Mouse (Mus musculus): ENCODE measurements around the gene Morc2b.
A peak's percentile ranks its signal among the peaks of the same experiment; 100 is the strongest.
"Not testable (repeated sequence)": the region's sequence is repeated elsewhere in the genome, so short reads cannot be mapped to it uniquely, and the experiment has no call there.

Gene Morc2b

GRCm38 (mm10) chr17:33139261-33139820 is at the start of gene Morc2b:
TSS of gene Morc2b (minus strand) at chr17:33139683.
- no peak for DNase-seq (ENCODE audit: low read depth, low spot score)

DNA sequence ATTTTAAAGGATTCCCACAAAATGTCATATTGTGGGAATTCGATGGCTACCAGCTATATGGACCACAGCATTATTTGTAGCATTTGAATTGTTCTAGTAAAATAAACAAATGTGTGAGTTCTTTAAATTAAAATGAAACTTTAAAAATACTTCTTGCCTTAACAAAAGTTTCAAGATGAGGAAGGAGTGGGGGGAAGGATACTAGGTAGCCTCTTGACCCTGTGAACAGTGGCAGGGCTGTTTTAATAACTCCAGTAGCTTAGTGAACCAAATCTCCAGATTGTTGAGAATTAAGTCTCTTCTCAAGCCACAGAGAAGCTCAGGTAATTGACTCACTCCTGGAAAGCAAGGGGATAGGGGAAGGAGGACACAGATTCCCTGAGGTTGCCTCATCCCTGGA is 28.7 kb upstream of the Morc2b start, which contains the start of gene Olfr55:
TSS of gene Olfr55 (plus strand) at position 301 of the 400 bp plus-strand sequence.
- DNase-seq (ENCODE audit: low read depth, low spot score), result not testable (repeated sequence)

DNA sequence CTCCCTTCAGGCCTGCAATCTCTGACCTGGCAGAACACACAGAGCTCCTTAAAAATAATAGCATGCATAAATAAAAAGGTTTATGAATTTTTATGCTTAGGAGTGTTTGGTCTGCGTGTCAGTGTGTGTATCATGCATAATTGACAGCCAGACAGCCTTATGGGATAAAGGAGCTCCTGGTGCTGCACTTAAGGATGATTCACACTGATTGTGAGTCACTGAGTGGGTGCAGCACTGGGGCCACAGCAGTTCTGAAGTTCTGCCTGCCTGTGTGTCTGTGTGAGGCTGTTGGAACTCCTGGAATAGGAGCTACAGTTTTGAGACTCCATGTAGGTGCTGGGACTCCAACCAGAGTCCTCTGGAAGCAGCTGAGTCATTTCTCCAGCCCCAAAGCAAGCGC is 13.2 kb downstream of the Morc2b start:
- DNase-seq (ENCODE audit: low read depth, low spot score), result no peak

DNA sequence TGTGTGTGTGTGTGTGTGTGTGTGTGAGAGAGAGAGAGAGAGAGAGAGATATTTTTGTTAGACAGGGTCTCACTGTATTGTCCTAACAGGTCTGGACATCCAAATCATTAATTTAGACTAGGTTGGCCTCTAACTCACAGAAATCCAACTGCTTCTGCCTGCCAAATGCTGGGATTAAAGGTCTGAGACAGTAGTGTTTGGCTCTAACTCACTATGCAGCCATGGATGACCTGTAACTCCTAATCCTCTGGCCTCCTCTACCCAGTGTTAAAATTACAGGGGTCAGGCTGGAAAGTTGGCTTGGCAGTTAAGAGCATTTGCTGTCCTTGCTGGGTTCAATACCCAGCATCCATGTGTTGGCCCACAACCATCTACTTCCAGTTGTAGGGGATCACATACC is 14.9 kb downstream of the Morc2b start:
- DNase-seq (ENCODE audit: low read depth, low spot score), result no peak

DNA sequence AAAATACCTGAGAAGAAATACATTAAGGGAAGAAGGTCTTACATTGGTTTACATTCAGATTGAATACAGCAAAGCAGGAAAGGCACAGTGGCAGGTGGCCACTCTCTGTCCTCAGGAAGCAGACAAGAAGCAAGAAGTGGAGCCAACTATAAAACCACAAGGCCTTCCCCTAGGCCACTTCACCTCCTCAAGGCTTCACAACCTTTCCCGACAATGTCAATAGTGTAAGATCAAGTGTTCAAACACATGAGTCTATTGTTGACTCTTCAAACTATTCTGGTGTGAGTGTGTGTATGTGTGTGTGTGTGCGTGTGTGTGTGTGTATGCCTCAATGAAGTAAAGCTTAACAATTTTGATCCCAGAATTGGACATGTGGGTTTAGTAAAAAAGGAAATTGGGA is 42.1 kb downstream of the Morc2b start:
- DNase-seq (ENCODE audit: low read depth, low spot score), result no peak

- peak; percentile 54 for DNase-seq (ENCODE audit: low read depth, low spot score)
These were observed 46.9 kb downstream of the Morc2b start for GRCm38 (mm10) chr17:33092391-33093193.

GRCm38 (mm10) chr17:33091630-33092029 is 47.9 kb downstream of the Morc2b start:
- no peak for DNase-seq (ENCODE audit: low read depth, low spot score)

DNA sequence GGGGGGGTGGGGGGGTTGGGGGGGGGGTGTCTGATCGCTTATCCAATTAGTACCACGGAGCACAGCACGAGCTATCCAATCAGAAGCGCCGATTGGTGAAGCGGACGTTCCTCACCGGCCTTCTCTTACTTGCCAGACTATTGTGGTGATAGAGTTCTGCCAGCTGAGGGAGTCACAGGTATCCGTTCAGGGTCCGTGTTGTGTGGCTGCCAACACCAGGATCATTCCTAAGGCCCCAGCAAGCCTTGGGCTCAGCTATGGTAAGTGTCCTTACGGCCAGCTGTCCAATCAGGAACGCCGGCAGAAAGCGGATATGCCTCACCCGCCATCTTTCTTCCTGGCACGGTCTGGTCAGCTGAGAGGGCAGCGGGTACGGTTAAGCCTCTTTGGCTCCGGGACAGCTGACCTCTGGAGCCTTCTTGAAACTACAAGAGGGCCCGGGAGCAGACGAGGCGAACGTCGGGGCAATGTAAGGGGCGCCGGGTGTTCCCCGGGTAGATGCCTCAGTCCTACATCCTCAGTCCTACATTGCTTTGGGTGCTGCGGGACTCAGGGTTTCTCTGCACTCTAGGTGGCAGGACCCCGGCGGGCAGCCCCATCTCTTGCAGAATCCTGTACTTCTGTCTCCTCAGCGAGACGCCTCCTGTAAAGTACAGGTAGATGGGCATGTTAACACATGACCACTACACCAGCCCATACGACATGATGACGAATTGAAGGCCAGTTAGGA is 50.1 kb downstream of the Morc2b start, which contains the start of gene Zfp563:
TSS of gene Zfp563 (plus strand) at position 91 of the 730 bp plus-strand sequence.
- peak; percentile 80 for DNase-seq (ENCODE audit: low read depth, low spot score)

DNA sequence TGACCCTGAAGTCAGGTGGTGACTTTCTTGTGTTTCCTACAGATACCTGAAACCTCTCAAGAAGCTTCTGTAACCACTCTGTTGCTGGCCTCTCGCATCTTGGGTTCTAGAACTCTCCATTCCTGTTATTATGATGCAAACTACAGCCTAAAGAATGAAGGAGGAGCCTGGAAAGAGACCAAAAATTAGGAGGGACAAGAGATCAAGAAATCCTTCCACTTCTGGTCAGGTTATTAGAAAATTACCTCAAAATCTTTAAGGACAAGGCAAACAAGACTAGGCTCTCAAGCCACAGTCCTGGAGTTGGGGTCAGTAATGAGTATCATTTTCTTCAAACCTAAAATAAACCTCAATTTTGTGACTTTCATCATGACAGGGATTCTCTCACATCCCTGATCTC is 71.5 kb downstream of the Morc2b start, which contains the start of gene 4921501E09Rik:
TSS of gene 4921501E09Rik (minus strand) at position 101 of the 400 bp plus-strand sequence.
- no peak for DNase-seq (ENCODE audit: low read depth, low spot score)
